18 mouse cellular contexts compared by ENCODE assay signal in the genomic region with DNA sequence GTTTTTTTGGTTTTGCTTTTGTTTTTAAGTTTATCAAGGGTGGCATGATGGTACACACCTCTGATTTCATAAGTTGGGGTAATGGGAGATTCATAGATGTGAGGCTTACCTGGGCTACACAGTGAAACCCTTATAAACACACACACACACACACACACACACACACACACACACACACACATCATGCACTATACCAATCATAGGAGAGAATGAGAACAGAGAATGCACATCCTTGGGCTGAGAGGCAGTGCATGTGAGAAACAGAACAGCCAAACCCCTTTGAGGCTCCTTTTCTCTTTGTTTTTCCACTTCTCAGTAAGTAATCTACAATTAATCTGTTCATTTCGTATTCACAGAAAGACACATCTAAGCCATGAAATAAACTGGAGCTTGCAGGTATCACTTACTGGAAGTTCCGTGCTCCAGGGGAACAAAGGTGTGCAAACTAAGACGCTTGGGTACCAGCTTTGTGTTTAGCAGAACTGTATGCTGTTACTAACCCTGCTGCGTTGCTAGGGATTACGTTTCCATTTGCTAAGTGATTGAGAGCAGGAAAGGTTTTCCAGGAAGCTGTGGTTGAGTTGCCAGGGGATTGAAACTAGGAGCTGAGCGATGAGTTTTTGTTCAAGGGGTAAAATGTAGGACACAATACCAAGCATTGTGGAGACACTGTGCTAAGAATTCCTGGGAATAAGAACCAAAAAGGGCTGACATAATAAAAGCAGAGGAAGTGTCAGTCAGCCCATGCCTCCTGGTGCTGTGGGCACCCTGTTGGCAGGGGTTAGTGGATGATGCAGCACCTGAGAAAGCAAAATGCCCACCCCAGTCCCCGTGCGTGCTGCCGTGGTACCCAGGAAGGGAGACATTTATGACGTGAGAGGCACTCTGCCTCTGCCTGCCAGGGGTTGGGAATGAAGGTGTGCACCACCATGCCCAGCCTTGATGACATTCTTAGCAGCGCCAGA. TPM values are rescaled to one million over a fixed set of nuclear protein-coding genes. Genes with fewer than 3 reads are reported as not detected.
DNase-seq lines count a peak whose midpoint lies in the region; ATAC-seq and TF ChIP-seq lines count a peak whose summit lies in the region.
"Had no signal": no experiment of that assay in that cellular context is flagged by ENCODE, and none has a peak within 500 bp of the region (broad histone marks: within the 10 kb centered on the region; RNA-seq: fewer than 3 reads in every experiment).

No protein-coding gene starts in this region.

- no peak overlapping the region for H3K27ac ChIP-seq in hindbrain, embryonic 13.5 days
- H3K27ac ChIP-seq in hindbrain, embryonic 10.5 days = no peak overlapping the region
- no peak overlapping the region for H3K27ac ChIP-seq in neural tube, embryonic 14.5 days (ENCODE audit: low read depth, low read length)
- no peak overlapping the region for H3K27ac ChIP-seq in hindbrain, embryonic 16.5 days (ENCODE audit: low read depth, low read length)
- H3K27ac ChIP-seq in midbrain, postnatal 0 days (ENCODE audit: low read depth, low read length) = peak overlapping the region; percentile 32; the same call in 1 of the 2 replicates
- H3K27ac ChIP-seq: limb, embryonic 15.5 days; macrophage had no signal

- WGBS in hindbrain, embryonic 13.5 days = 69% methylated on average over 11 of the region's 11 CpGs
- 68% methylated on average over 11 of the region's 11 CpGs for WGBS in hindbrain, embryonic 10.5 days
- 69% methylated on average over 11 of the region's 11 CpGs for WGBS in neural tube, embryonic 14.5 days
- WGBS in hindbrain, embryonic 16.5 days = 62% methylated on average over 11 of the region's 11 CpGs
- 39% methylated on average over 11 of the region's 11 CpGs for WGBS in midbrain, postnatal 0 days

- H3K36me3 ChIP-seq in hindbrain, embryonic 13.5 days = no peaks in the 10 kb centered on the region
- H3K36me3 ChIP-seq in hindbrain, embryonic 10.5 days = no peaks in the 10 kb centered on the region
- H3K36me3 ChIP-seq in neural tube, embryonic 14.5 days (ENCODE audit: control insufficient read depth, insufficient read depth, low read length) = no peaks in the 10 kb centered on the region
- H3K36me3 ChIP-seq in hindbrain, embryonic 16.5 days (ENCODE audit: control insufficient read depth, insufficient read depth, low read length) = no peaks in the 10 kb centered on the region
- no peaks in the 10 kb centered on the region for H3K36me3 ChIP-seq in midbrain, postnatal 0 days (ENCODE audit: insufficient read depth, low read length)
- H3K36me3 ChIP-seq: limb, embryonic 15.5 days had no signal

- no peaks in the 10 kb centered on the region for H3K9me3 ChIP-seq in hindbrain, embryonic 13.5 days
- no peaks in the 10 kb centered on the region for H3K9me3 ChIP-seq in hindbrain, embryonic 10.5 days
- H3K9me3 ChIP-seq in neural tube, embryonic 14.5 days (ENCODE audit: control insufficient read depth, low read length) = no peaks in the 10 kb centered on the region
- H3K9me3 ChIP-seq in hindbrain, embryonic 16.5 days (ENCODE audit: control insufficient read depth, low read length) = no peaks in the 10 kb centered on the region
- no peaks in the 10 kb centered on the region for H3K9me3 ChIP-seq in midbrain, postnatal 0 days (ENCODE audit: low read length)
- H3K9me3 ChIP-seq: limb, embryonic 15.5 days had no signal

- H3K27me3 ChIP-seq in hindbrain, embryonic 13.5 days = no peaks in the 10 kb centered on the region
- H3K27me3 ChIP-seq in hindbrain, embryonic 10.5 days (ENCODE audit: insufficient read depth, poor library complexity, severe bottlenecking) = no peaks in the 10 kb centered on the region
- no peaks in the 10 kb centered on the region for H3K27me3 ChIP-seq in neural tube, embryonic 14.5 days (ENCODE audit: control insufficient read depth, insufficient read depth, low read length)
- H3K27me3 ChIP-seq in hindbrain, embryonic 16.5 days (replicated peaks; ENCODE audit: control insufficient read depth, insufficient read depth, low read length) = no peaks in the 10 kb centered on the region
- no peaks in the 10 kb centered on the region for H3K27me3 ChIP-seq in midbrain, postnatal 0 days (ENCODE audit: insufficient read depth, low read length)
- H3K27me3 ChIP-seq: limb, embryonic 15.5 days had no signal

- 0 out of 2 replicates have a peak, but pooled peaks have one; percentile 36 for ATAC-seq in hindbrain, embryonic 13.5 days (ENCODE audit: low FRiP score)
- peak; percentile 28; the same call in 1 of the 2 replicates for ATAC-seq in neural tube, embryonic 14.5 days (ENCODE audit: low read depth)
- ATAC-seq in hindbrain, embryonic 16.5 days = peak; percentile 45; the same call in 1 of the 2 replicates
- ATAC-seq in midbrain, postnatal 0 days (ENCODE audit: low FRiP score) = peak; percentile 68
- ATAC-seq: activated CD4-positive, CD25-positive, alpha-beta regulatory T cell, adult 4 months had no signal

- no peak for TF ChIP-seq CTCF in midbrain, postnatal 0 days (IDR thresholded peaks at IDR 0.05)

- H3K4me3 ChIP-seq in hindbrain, embryonic 13.5 days = no peak overlapping the region
- no peak overlapping the region for H3K4me3 ChIP-seq in hindbrain, embryonic 10.5 days
- no peak overlapping the region for H3K4me3 ChIP-seq in neural tube, embryonic 14.5 days (ENCODE audit: low read depth, low read length)
- H3K4me3 ChIP-seq in hindbrain, embryonic 16.5 days (ENCODE audit: low read length) = no peak overlapping the region
- no peak overlapping the region for H3K4me3 ChIP-seq in midbrain, postnatal 0 days (ENCODE audit: low read depth, low read length)
- H3K4me3 ChIP-seq: limb, embryonic 15.5 days; myocyte had no signal

- no peaks in the 10 kb centered on the region; the same call in 1 of the 2 replicates for H3K4me1 ChIP-seq in hindbrain, embryonic 13.5 days (replicated peaks)
- H3K4me1 ChIP-seq in hindbrain, embryonic 10.5 days (replicated peaks) = no peaks in the 10 kb centered on the region
- no peaks in the 10 kb centered on the region for H3K4me1 ChIP-seq in neural tube, embryonic 14.5 days (ENCODE audit: control insufficient read depth, insufficient read depth, low read length)
- no peaks in the 10 kb centered on the region for H3K4me1 ChIP-seq in hindbrain, embryonic 16.5 days (ENCODE audit: control insufficient read depth, insufficient read depth, low read depth, low read length)
- H3K4me1 ChIP-seq in midbrain, postnatal 0 days (ENCODE audit: insufficient read depth, low read length) = 0 out of 2 replicates have a peak, but pooled peaks cover 8% of the 10 kb centered on the region
- H3K4me1 ChIP-seq: limb, embryonic 15.5 days had no signal

- no peak overlapping the region for H3K4me2 ChIP-seq in hindbrain, embryonic 13.5 days
- H3K4me2 ChIP-seq in neural tube, embryonic 14.5 days (ENCODE audit: low read depth, low read length) = no peak overlapping the region
- H3K4me2 ChIP-seq in hindbrain, embryonic 16.5 days (ENCODE audit: low read length) = no peak overlapping the region
- H3K4me2 ChIP-seq in midbrain, postnatal 0 days (ENCODE audit: low read depth, low read length, poor library complexity, severe bottlenecking) = no peak overlapping the region
- H3K4me2 ChIP-seq: heart, embryonic 11.5 days; limb, embryonic 15.5 days had no signal

- no peak for DNase-seq in hindbrain, embryonic 10.5 days (ENCODE audit: low spot score)
- no peak for DNase-seq in neural tube, embryonic 10.5 days (ENCODE audit: extremely low spot score, low spot score)
- DNase-seq in midbrain, postnatal 0 days (ENCODE audit: low spot score) = peak; percentile 41
- DNase-seq in adrenal gland, postnatal 14 days = no peak
- no peak for DNase-seq in urinary bladder, adult 2 months (ENCODE audit: low spot score)
- DNase-seq: cerebellum, adult 2 months; gastrocnemius, postnatal 14 days; heart, postnatal 4 days; right cerebral cortex, postnatal 4 days; thymus, postnatal 25 days had no signal

- no peak overlapping the region for H3K9ac ChIP-seq in hindbrain, embryonic 13.5 days
- no peak overlapping the region for H3K9ac ChIP-seq in neural tube, embryonic 14.5 days (replicated peaks; ENCODE audit: low read depth, low read length)
- no peak overlapping the region for H3K9ac ChIP-seq in hindbrain, embryonic 16.5 days (ENCODE audit: low read depth, low read length)
- H3K9ac ChIP-seq in midbrain, postnatal 0 days (replicated peaks; ENCODE audit: low read length, poor library complexity, severe bottlenecking) = no peak overlapping the region
- H3K9ac ChIP-seq: limb, embryonic 15.5 days had no signal

RNA-seq across cellular contexts. Expression of gene Car8, which starts 53.0 kb away (rescaled TPM):
- polyA plus RNA-seq in hindbrain, embryonic 13.5 days (2015; fragmentation: Nextera tagmentation; extraction: Ambion mirVana) = 2.4 and 2.5 TPM in 2 replicates
- polyA plus RNA-seq in hindbrain, embryonic 10.5 days (2016; fragmentation: Nextera tagmentation; extraction: Ambion mirVana) = 1.6 and 1.9 TPM in 2 replicates
- polyA plus RNA-seq in neural tube, embryonic 14.5 days (2014; fragmentation: Nextera tagmentation; extraction: Ambion mirVana) = 2.8 and 4.4 TPM in 2 replicates
- polyA plus RNA-seq in hindbrain, embryonic 16.5 days (2015; fragmentation: Nextera tagmentation; extraction: Ambion mirVana) = 31.3 and 40.1 TPM in 2 replicates
- total RNA-seq in midbrain, postnatal 0 days (2014; rRNA removed) = 13.7 and 31.6 TPM in 2 replicates
- 17.7 and 18.6 TPM in 2 replicates for polyA plus RNA-seq in midbrain, postnatal 0 days (2015; fragmentation: Nextera tagmentation; extraction: Ambion mirVana)
- 6.3 and 9.7 TPM in 2 replicates for total RNA-seq in adrenal gland, postnatal 14 days (2021)
- polyA plus RNA-seq in urinary bladder, adult 2 months (2012; rRNA removed) = 0.62 and 1.2 TPM in 2 replicates
- polyA plus RNA-seq: activated CD4-positive, CD25-positive, alpha-beta regulatory T cell, adult 4 months; macrophage had no signal
